Mouse (Mus musculus) C2C12 (cell line): Measurements from ENCODE around the gene Gstz1. TPM values are rescaled to one million over a fixed set of nuclear protein-coding genes. Genes with fewer than 3 reads are reported as not detected.
"Not testable (repeated sequence)": the region's sequence is repeated elsewhere in the genome, so short reads cannot be mapped to it uniquely, and the experiment has no call there.

Experiments
- H3K27me3 ChIP-seq: one replicate; pipeline ENCODE4 v1.6.1; 2011; ENCODE audit not compliant: control insufficient read depth, insufficient read depth, insufficient read length
- H3K36me3 ChIP-seq: one replicate; pipeline ENCODE4 v1.6.1; 2011; ENCODE audit not compliant: control insufficient read depth, insufficient read depth
- H3K4me3 ChIP-seq: one replicate; pipeline ENCODE4 v1.5.1; 2011; ENCODE audit warnings: mild to moderate bottlenecking, control low read depth; ENCODE audit not compliant: poor library complexity, insufficient read depth, severe bottlenecking
- H3K79me2 ChIP-seq: one replicate; pipeline ENCODE4 v1.6.1; 2011; ENCODE audit not compliant: control insufficient read depth, insufficient read depth
- H3K79me3 ChIP-seq: one replicate; pipeline ENCODE4 v1.6.1; 2011; ENCODE audit warnings: low read depth, control low read depth
- H3ac ChIP-seq: one replicate; pipeline ENCODE3; 2011; ENCODE audit warnings: low read depth; ENCODE audit not compliant: control insufficient read depth, insufficient read length
- CEBPB ChIP-seq: IDR thresholded peaks from one replicate; pipeline ENCODE4 v1.6.1; 2011; ENCODE audit warnings: low read depth, mild to moderate bottlenecking, control low read depth, moderate library complexity
- CTCF ChIP-seq: IDR thresholded peaks from one replicate; pipeline ENCODE4 v1.5.1; 2011; ENCODE audit not compliant: control insufficient read depth, insufficient read depth, insufficient read length
- FOSL1 ChIP-seq: IDR thresholded peaks from one replicate; pipeline ENCODE4 v1.8.0; 2011; ENCODE audit warnings: mild to moderate bottlenecking, low read length; ENCODE audit not compliant: poor library complexity, insufficient read depth, severe bottlenecking
- MAX ChIP-seq: IDR thresholded peaks from one replicate; pipeline ENCODE4 v1.6.1; 2011; ENCODE audit warnings: mild to moderate bottlenecking, control low read depth
- MYOD1 ChIP-seq: IDR thresholded peaks from one replicate; pipeline ENCODE4 v1.6.1; 2011; ENCODE audit warnings: low read depth; ENCODE audit not compliant: control insufficient read depth, insufficient read length
- MYOG ChIP-seq: IDR thresholded peaks from one replicate; pipeline ENCODE4 v1.6.1; 2011; ENCODE audit not compliant: control insufficient read depth, insufficient read length; ENCODE audit errors: extremely low read depth
- USF1 ChIP-seq: IDR thresholded peaks from one replicate; pipeline ENCODE4 v1.6.1; 2011; ENCODE audit warnings: low read depth, mild to moderate bottlenecking, control low read depth, moderate library complexity
- polyA plus RNA-seq: library from polyadenylated mRNA; unstranded; fragments of >200 nt; fragmentation: generic; extraction: Trizol; gene quantifications from one replicate; pipeline ENCODE4 v1.2.1, GENCODE M21; 2012; ENCODE audit warnings: missing spikeins

Gene Gstz1
- polyA plus RNA-seq, 1 experiment: 28.4 TPM

GRCm38 (mm10) chr12:87198792-87199191 lies 51.8 kb downstream of the Gstz1 start:
- peaks cover 14% of the 10 kb centered on the region for H3K79me2 ChIP-seq
- no peak for TF ChIP-seq CEBPB
- no peak for TF ChIP-seq MAX
- TF ChIP-seq MYOD1: no peak
- no peak for TF ChIP-seq CTCF
- TF ChIP-seq MYOG: no peak
- no peak for TF ChIP-seq USF1
- no peak for TF ChIP-seq FOSL1
- no peak overlapping the region for H3K4me3 ChIP-seq
- peaks cover 3% of the 10 kb centered on the region for H3K79me3 ChIP-seq
- H3ac ChIP-seq: no peak overlapping the region
- no peaks in the 10 kb centered on the region for H3K27me3 ChIP-seq
- H3K36me3 ChIP-seq: no peaks in the 10 kb centered on the region

DNA sequence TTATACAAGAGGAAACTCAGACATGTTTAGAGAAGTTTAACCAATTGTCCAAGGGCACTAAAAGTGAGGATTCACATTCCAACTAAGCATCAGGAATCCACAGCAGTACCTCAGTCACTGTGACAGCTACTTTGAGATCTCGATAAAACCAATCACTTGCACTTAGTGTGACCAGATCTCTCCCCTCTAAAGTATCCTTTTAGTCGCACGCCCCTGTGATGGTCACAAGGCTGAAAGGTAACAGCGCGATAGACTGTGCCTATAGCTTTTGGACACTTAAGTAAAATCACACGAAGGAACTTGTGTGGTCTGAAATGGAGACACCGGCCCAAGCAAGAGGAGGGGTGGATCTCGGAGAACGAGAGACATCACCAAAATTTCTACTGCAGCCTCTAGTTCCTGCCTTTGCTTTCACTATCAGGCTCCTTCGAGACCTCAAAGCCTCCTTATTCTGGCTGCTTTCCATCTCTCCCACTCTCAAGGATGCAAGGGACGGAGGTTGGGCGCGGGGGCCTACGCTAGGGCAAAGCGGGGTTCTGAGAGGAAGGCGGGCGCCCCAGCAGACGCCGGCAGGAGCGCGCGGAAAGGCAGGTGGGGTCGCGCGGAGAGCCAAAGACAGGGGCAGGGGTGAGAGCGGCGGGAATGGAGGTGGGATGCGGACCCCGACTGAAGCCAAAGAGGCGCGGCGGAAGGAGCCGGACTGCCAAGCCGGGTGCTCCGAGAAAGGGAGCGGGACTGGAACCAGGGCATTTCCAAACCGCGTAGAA lies 52.4 kb downstream of the Gstz1 start, which contains the start of gene Samd15:
TSS of gene Samd15 (plus strand) at position 518 of the 767 bp plus-strand sequence.
- no peaks in the 10 kb centered on the region for H3K36me3 ChIP-seq
- TF ChIP-seq MYOG: no peak
- TF ChIP-seq CTCF: no peak
- TF ChIP-seq MYOD1: no peak
- TF ChIP-seq FOSL1: no peak
- TF ChIP-seq USF1: no peak
- no peak for TF ChIP-seq MAX
- no peak for TF ChIP-seq CEBPB
- no peaks in the 10 kb centered on the region for H3K27me3 ChIP-seq

DNA sequence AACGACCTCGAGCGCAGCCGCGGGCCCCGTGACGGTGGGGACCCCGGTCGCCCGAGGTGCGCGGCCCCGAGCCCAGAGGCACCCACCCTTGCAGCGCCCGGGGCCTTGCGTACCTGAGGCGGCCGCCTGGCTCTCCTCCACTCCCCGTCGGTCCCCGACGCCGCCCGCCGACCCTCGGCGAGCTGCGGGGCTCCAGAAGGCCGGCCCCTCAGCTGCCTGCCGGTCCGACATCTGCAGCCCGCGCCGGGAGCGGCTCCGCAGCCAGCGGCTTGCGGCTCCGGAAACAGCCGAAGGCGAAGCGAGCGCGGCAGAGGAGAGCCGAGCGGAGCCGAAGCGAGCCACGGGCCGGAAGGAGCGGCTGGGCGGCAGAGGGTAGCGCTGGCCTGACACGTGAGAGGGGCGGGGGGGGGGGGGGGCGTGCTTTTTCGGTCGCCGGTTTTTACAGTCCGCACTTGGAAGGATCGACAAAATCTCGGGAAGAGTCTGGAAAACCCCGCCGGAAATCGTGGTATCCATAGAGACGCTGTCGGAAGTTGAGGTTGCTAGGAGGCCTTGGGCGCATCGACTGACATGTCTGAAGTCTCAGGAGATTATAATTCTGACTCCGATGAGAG lies 53.1 kb downstream of the Gstz1 start, which contains the start of gene Tmed8:
TSS of gene Tmed8 (minus strand) at position 482 of the 614 bp plus-strand sequence.
- Histone ChIP-seq H3K79me3 (peaks cover 3% of the 10 kb centered on the region), H3K4me3 (peak within 1 kb of the TSS; percentile 65), H3K36me3 (no peaks in the 10 kb centered on the region), H3K79me2 (peaks cover 14% of the 10 kb centered on the region), H3ac (peak within 1 kb of the TSS; percentile 60), H3K27me3 (no peaks in the 10 kb centered on the region)
- no peak for TF ChIP-seq MYOD1
- TF ChIP-seq MYOG: no peak
- TF ChIP-seq MAX: no peak
- no peak for TF ChIP-seq CTCF
- no peak for TF ChIP-seq USF1
- TF ChIP-seq FOSL1: no peak
- no peak for TF ChIP-seq CEBPB

More for the DNA sequence above, 52.4 kb downstream of the Gstz1 start, which contains the start of gene Samd15:
- Histone ChIP-seq H3K4me3 (peak within 1 kb of the TSS; percentile 65), H3K79me3 (peaks cover 3% of the 10 kb centered on the region), H3ac (peak within 1 kb of the TSS; percentile 60), H3K79me2 (peaks cover 14% of the 10 kb centered on the region)

GRCm38 (mm10) chr12:87201694-87202093 lies 54.7 kb downstream of the Gstz1 start:
- TF ChIP-seq USF1: no peak
- TF ChIP-seq FOSL1: no peak
- no peak for TF ChIP-seq MYOG
- TF ChIP-seq CEBPB: no peak
- TF ChIP-seq CTCF: no peak
- no peak for TF ChIP-seq MYOD1
- no peak for TF ChIP-seq MAX
- Histone ChIP-seq H3K79me2 (peaks cover 9% of the 10 kb centered on the region), H3K4me3 (no peak overlapping the region), H3K36me3 (no peaks in the 10 kb centered on the region), H3K27me3 (no peaks in the 10 kb centered on the region), H3K79me3 (no peaks in the 10 kb centered on the region), H3ac (no peak overlapping the region)

GRCm38 (mm10) chr12:87205789-87206188 lies 58.8 kb downstream of the Gstz1 start:
- not testable (repeated sequence) for H3K4me3 ChIP-seq, H3K79me2 ChIP-seq, H3K27me3 ChIP-seq, H3K36me3 ChIP-seq, H3ac ChIP-seq, H3K79me3 ChIP-seq
